Mouse (Mus musculus) testis, adult 2 months (tissue): ENCODE results near the gene Tmem135.

Source experiments
- CTCF ChIP-seq: fragments of 200-500 bp; IDR thresholded peaks from 2 replicates; pipeline ENCODE4 v1.5.1; 2012; ENCODE audit warnings: low read depth, mild to moderate bottlenecking, inconsistent platforms, low read length, moderate library complexity; ENCODE audit not compliant: control insufficient read depth, insufficient read depth, insufficient replicate concordance
- POLR2A ChIP-seq: fragments of 200-500 bp; IDR thresholded peaks from 2 replicates; pipeline ENCODE4 v1.6.1; 2012; ENCODE audit warnings: low read depth, mild to moderate bottlenecking, inconsistent platforms, low read length, moderate library complexity; ENCODE audit not compliant: control insufficient read depth

DNA sequence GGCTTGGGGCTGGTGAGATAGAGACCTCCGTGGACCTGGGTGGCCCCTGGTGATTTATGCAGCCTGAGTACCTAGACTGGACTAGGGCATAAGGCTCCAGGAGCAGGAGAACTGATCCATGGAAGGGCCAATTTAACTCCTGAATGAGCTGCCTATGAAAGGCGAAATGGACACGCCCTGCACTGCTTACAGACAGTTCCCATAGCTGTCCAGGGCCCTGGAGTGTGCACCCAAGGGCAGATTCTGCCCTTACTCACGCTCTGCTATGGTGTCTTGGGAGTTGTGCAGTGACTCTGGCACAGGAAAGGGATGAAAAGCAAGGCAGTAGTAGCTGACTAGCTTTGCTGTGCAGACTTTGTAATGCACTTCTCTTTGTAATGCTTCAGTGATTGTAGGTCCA, 6.3 kb upstream of the Tmem135 start:
- no peak for TF ChIP-seq POLR2A
- no peak for TF ChIP-seq CTCF
